In the genomic region with DNA sequence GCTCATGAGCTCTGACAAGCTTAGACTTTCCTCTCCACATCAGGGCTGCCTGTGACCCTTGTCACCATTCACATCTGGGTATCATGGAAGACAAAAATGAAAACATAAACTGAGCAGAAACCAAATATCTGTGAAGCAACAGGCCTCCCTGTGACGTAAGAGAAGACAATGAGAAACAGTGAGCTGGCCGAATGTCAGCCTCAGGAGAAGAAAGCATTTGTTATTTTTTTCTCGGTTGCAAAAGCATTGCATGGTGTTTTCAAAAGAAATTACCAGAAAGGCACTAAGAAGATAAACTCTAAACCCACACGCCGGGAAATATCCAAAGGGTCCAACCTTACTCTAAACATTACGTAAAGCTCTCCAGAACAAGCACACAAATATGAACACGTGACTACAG, we compare ENCODE assay signal across 27 mouse cellular contexts. TPM values are rescaled to one million over a fixed set of nuclear protein-coding genes. Genes with fewer than 3 reads are reported as not detected.
A peak's percentile ranks its signal among the peaks of the same experiment; 100 is the strongest.
DNase-seq lines count a peak whose midpoint lies in the region; ATAC-seq and TF ChIP-seq lines count a peak whose summit lies in the region.
"Had no signal": no experiment of that assay in that cellular context is flagged by ENCODE, and none has a peak within 500 bp of the region (broad histone marks: within the 10 kb centered on the region; RNA-seq: fewer than 3 reads in every experiment).

No protein-coding gene starts in this region.

- no peak overlapping the region for H3K9ac ChIP-seq in embryonic facial prominence, embryonic 14.5 days (ENCODE audit: low read depth, low read length)
- H3K9ac ChIP-seq in hindbrain, embryonic 11.5 days (ENCODE audit: low read depth, low read length), result no peak overlapping the region
- H3K9ac ChIP-seq: embryonic facial prominence, embryonic 13.5 days; forebrain, embryonic 13.5 days; heart, embryonic 15.5 days; hindbrain, embryonic 13.5 days; intestine, embryonic 15.5 days had no signal

- H3K27me3 ChIP-seq in embryonic facial prominence, embryonic 14.5 days (replicated peaks; ENCODE audit: control insufficient read depth, insufficient read depth, low read length), result no peaks in the 10 kb centered on the region
- no peaks in the 10 kb centered on the region for H3K27me3 ChIP-seq in embryonic facial prominence, embryonic 10.5 days (replicated peaks; ENCODE audit: low read depth, poor library complexity, severe bottlenecking)
- no peaks in the 10 kb centered on the region for H3K27me3 ChIP-seq in hindbrain, embryonic 11.5 days (ENCODE audit: control insufficient read depth, insufficient read depth, low read length)
- H3K27me3 ChIP-seq: embryonic facial prominence, embryonic 13.5 days; forebrain, embryonic 13.5 days; heart, embryonic 15.5 days; hindbrain, embryonic 13.5 days; intestine, embryonic 15.5 days; Patski had no signal

- H3K27ac ChIP-seq in embryonic facial prominence, embryonic 14.5 days (replicated peaks; ENCODE audit: low read depth, low read length), result 0 out of 2 replicates have a peak overlapping the region, but pooled peaks have one; percentile 33
- H3K27ac ChIP-seq in embryonic facial prominence, embryonic 10.5 days (replicated peaks), result no peak overlapping the region
- H3K27ac ChIP-seq in embryonic fibroblast, embryonic 13.5 days (ENCODE audit: insufficient read depth, low read length), result 0 out of 2 replicates have a peak overlapping the region, but pooled peaks have one; percentile 59
- no peak overlapping the region for H3K27ac ChIP-seq in hindbrain, embryonic 11.5 days (ENCODE audit: low read depth, low read length)
- H3K27ac ChIP-seq: embryonic facial prominence, embryonic 13.5 days; forebrain, embryonic 10.5 days; forebrain, embryonic 13.5 days; heart, embryonic 15.5 days; hindbrain, embryonic 13.5 days; intestine, embryonic 15.5 days had no signal

- TF ChIP-seq POLR2A in embryonic fibroblast, embryonic 13.5 days (IDR thresholded peaks at IDR 0.05; ENCODE audit: low read depth, low read length), result no peak

- H3K4me1 ChIP-seq in embryonic facial prominence, embryonic 14.5 days (ENCODE audit: control insufficient read depth, insufficient read depth, low read length), result no peaks in the 10 kb centered on the region
- peaks cover 8% of the 10 kb centered on the region; the same call in 1 of the 2 replicates for H3K4me1 ChIP-seq in embryonic facial prominence, embryonic 10.5 days
- no peaks in the 10 kb centered on the region for H3K4me1 ChIP-seq in embryonic fibroblast, embryonic 13.5 days (ENCODE audit: control insufficient read depth, insufficient read depth, low read length)
- no peaks in the 10 kb centered on the region for H3K4me1 ChIP-seq in hindbrain, embryonic 11.5 days (replicated peaks; ENCODE audit: control insufficient read depth, insufficient read depth, low read length)
- H3K4me1 ChIP-seq: embryonic facial prominence, embryonic 13.5 days; heart, embryonic 15.5 days; intestine, embryonic 15.5 days had no signal

- H3K4me3 ChIP-seq in embryonic facial prominence, embryonic 14.5 days (ENCODE audit: low read depth, low read length), result no peak overlapping the region
- no peak overlapping the region for H3K4me3 ChIP-seq in embryonic facial prominence, embryonic 10.5 days
- H3K4me3 ChIP-seq in embryonic fibroblast, embryonic 13.5 days (ENCODE audit: insufficient read depth, low read length), result no peak overlapping the region
- H3K4me3 ChIP-seq in hindbrain, embryonic 11.5 days (ENCODE audit: low read depth, low read length), result no peak overlapping the region
- H3K4me3 ChIP-seq: embryonic facial prominence, embryonic 13.5 days; forebrain, embryonic 10.5 days; forebrain, embryonic 13.5 days; heart, embryonic 15.5 days; hindbrain, embryonic 13.5 days; intestine, embryonic 15.5 days had no signal

- H3K36me3 ChIP-seq in embryonic facial prominence, embryonic 14.5 days (ENCODE audit: control insufficient read depth, insufficient read depth, low read length), result 0 out of 2 replicates have a peak, but pooled peaks cover 12% of the 10 kb centered on the region
- peaks cover 79% of the 10 kb centered on the region for H3K36me3 ChIP-seq in embryonic facial prominence, embryonic 10.5 days (replicated peaks)
- H3K36me3 ChIP-seq in hindbrain, embryonic 11.5 days (ENCODE audit: control insufficient read depth, insufficient read depth, low read length), result 0 out of 2 replicates have a peak, but pooled peaks cover 2% of the 10 kb centered on the region
- H3K36me3 ChIP-seq: heart, embryonic 15.5 days; intestine, embryonic 15.5 days had no signal

- 69% methylated on average over 7 of the region's 7 CpGs for WGBS in embryonic facial prominence, embryonic 14.5 days
- 86% methylated on average over 7 of the region's 7 CpGs for WGBS in embryonic facial prominence, embryonic 10.5 days
- 88% methylated on average over 7 of the region's 7 CpGs for WGBS in hindbrain, embryonic 11.5 days

- no peak for TF ChIP-seq CTCF in embryonic fibroblast, embryonic 13.5 days (IDR thresholded peaks at IDR 0.05; ENCODE audit: borderline replicate concordance, insufficient read depth, low read length)

- no peak for DNase-seq in embryonic facial prominence, embryonic 14.5 days (ENCODE audit: low spot score)
- no peak for DNase-seq in embryonic facial prominence, embryonic 10.5 days (ENCODE audit: low spot score)
- DNase-seq in NIH3T3 (ENCODE audit: low read depth), result peak; percentile 79
- DNase-seq in gonadal fat pad, adult 2 months (ENCODE audit: low read depth), result peak; percentile 6
- no peak for DNase-seq in hindbrain, embryonic 11.5 days (ENCODE audit: low spot score)
- no peak for DNase-seq in embryo, embryonic 9.5 days (ENCODE audit: extremely low spot score)
- DNase-seq: adrenal gland, adult 2 months; adrenal gland, postnatal 25 days; cerebellum, adult 18-20 months; cerebellum, adult 9-10 months; cerebellum, postnatal 14 days; gastrocnemius, postnatal 10 days; gastrocnemius, postnatal 36 days; heart, adult 11 months; heart, postnatal 14 days; kidney, adult 11 months had no signal

- H3K9me3 ChIP-seq in embryonic facial prominence, embryonic 14.5 days (ENCODE audit: control insufficient read depth, low read length), result no peaks in the 10 kb centered on the region
- no peaks in the 10 kb centered on the region for H3K9me3 ChIP-seq in embryonic facial prominence, embryonic 10.5 days
- H3K9me3 ChIP-seq in hindbrain, embryonic 11.5 days (ENCODE audit: control insufficient read depth, low read length), result no peaks in the 10 kb centered on the region
- H3K9me3 ChIP-seq: embryonic facial prominence, embryonic 13.5 days; forebrain, embryonic 10.5 days; forebrain, embryonic 13.5 days; heart, embryonic 15.5 days; hindbrain, embryonic 13.5 days; intestine, embryonic 15.5 days had no signal

- no peak overlapping the region for H3K4me2 ChIP-seq in embryonic facial prominence, embryonic 14.5 days (ENCODE audit: low read depth, low read length)
- no peak overlapping the region for H3K4me2 ChIP-seq in hindbrain, embryonic 11.5 days (replicated peaks; ENCODE audit: low read depth, low read length)
- H3K4me2 ChIP-seq: embryonic facial prominence, embryonic 13.5 days; forebrain, embryonic 13.5 days; heart, embryonic 11.5 days; heart, embryonic 15.5 days; hindbrain, embryonic 13.5 days; intestine, embryonic 15.5 days had no signal

- ATAC-seq in embryonic facial prominence, embryonic 14.5 days (ENCODE audit: low read depth), result no peak
- no peak for ATAC-seq in hindbrain, embryonic 11.5 days (ENCODE audit: low FRiP score)
- ATAC-seq: forebrain, embryonic 13.5 days; forebrain, embryonic 16.5 days; hindbrain, embryonic 16.5 days; intestine, embryonic 15.5 days; Patski had no signal

RNA-seq across cellular contexts. Expression of gene Rnf144a, which starts 41.3 kb away (rescaled TPM):
- polyA plus RNA-seq in embryonic facial prominence, embryonic 14.5 days (2014; fragmentation: Nextera tagmentation; extraction: Ambion mirVana), result 24.8 and 31.7 TPM in 2 replicates
- polyA plus RNA-seq in embryonic facial prominence, embryonic 10.5 days (2016; fragmentation: Nextera tagmentation; extraction: Ambion mirVana), result 43.1 and 44.9 TPM in 2 replicates
- polyA plus RNA-seq in embryonic fibroblast, embryonic 13.5 days (2011; ENCODE audit: insufficient read length, low read depth, missing spikeins), result 7.7 and 18.8 TPM in 2 replicates
- 11.3 and 16.4 TPM in 2 replicates for polyA plus RNA-seq in gonadal fat pad, adult 2 months (2012; rRNA removed)
- 23.7 and 30.8 TPM in 2 replicates for polyA plus RNA-seq in hindbrain, embryonic 11.5 days (2014; fragmentation: Nextera tagmentation; extraction: Ambion mirVana)

Comparison
In these comparisons a context has a peak if more than half of its experiments do, and no peak if none do; other contexts are left out.
1. H3K27ac ChIP-seq: peak in embryonic facial prominence, embryonic 14.5 days (single experiment) and embryonic fibroblast, embryonic 13.5 days (single experiment); none in embryonic facial prominence, embryonic 10.5 days (single experiment) and hindbrain, embryonic 11.5 days (single experiment).
2. DNase-seq: peak in NIH3T3 (single experiment) and gonadal fat pad, adult 2 months (single experiment); none in embryonic facial prominence, embryonic 14.5 days (single experiment), embryonic facial prominence, embryonic 10.5 days (single experiment), hindbrain, embryonic 11.5 days (single experiment) and embryo, embryonic 9.5 days (single experiment).